Mouse (Mus musculus) E14TG2a.4 (cell line): ENCODE measurements around the gene Zfp52.

Experiments
- H3K27me3 ChIP-seq: 2 replicates; pipeline ENCODE4 v1.6.1; 2014; ENCODE audit warnings: low read length, control low read depth; ENCODE audit not compliant: insufficient read depth
- H3K36me3 ChIP-seq: 2 replicates; pipeline ENCODE4 v1.6.1; 2014; ENCODE audit warnings: low read length, control low read depth; ENCODE audit not compliant: insufficient read depth
- H3K4me1 ChIP-seq: replicated peaks from 2 replicates; pipeline ENCODE4 v1.6.1; 2014; ENCODE audit warnings: low read depth, low read length, control low read depth
- H3K4me3 ChIP-seq: replicated peaks from 2 replicates; pipeline ENCODE4 v1.5.1; 2014; ENCODE audit warnings: mild to moderate bottlenecking, low read length
- H3K9me3 ChIP-seq: 2 replicates; pipeline ENCODE4 v1.6.1; 2014; ENCODE audit warnings: low read length, control low read depth
- CTCF ChIP-seq: conservative IDR thresholded peaks from 2 replicates; pipeline ENCODE4 v1.5.1; 2014; ENCODE audit warnings: low read length
- NANOG ChIP-seq: IDR thresholded peaks from 2 replicates; pipeline ENCODE4 v1.6.1; 2014; ENCODE audit warnings: borderline replicate concordance, low read length, mixed read lengths
- POU5F1 ChIP-seq: IDR thresholded peaks from 2 replicates; pipeline ENCODE4 v1.6.1; 2014; ENCODE audit warnings: low read length, borderline replicate concordance

Gene Zfp52

GRCm38 (mm10) chr17:21535096-21536001 lies at the start of gene Zfp52:
Gene Zfp52, plus strand, starts transcription at chr17:21535539.
- peaks cover 47% of the 10 kb centered on the region for H3K4me1 ChIP-seq
- no peaks in the 10 kb centered on the region for H3K9me3 ChIP-seq
- no peak for TF ChIP-seq CTCF
- peaks cover 3% of the 10 kb centered on the region; the same call in 1 of the 2 replicates for H3K36me3 ChIP-seq
- no peaks in the 10 kb centered on the region for H3K27me3 ChIP-seq
- peak within 1 kb of the TSS; percentile 79 for H3K4me3 ChIP-seq

GRCm38 (mm10) chr17:21488760-21489499 lies 46.4 kb upstream of the Zfp52 start, which contains the start of gene Zfp53:
Gene Zfp53, plus strand, starts transcription at chr17:21488998.
- TF ChIP-seq NANOG (no peak), CTCF (no peak), POU5F1 (no peak)
- H3K27me3 ChIP-seq = no peaks in the 10 kb centered on the region
- H3K36me3 ChIP-seq = peaks cover 14% of the 10 kb centered on the region
- peaks cover 24% of the 10 kb centered on the region for H3K4me1 ChIP-seq
- no peaks in the 10 kb centered on the region for H3K9me3 ChIP-seq
- H3K4me3 ChIP-seq = peak within 1 kb of the TSS; percentile 88

DNA sequence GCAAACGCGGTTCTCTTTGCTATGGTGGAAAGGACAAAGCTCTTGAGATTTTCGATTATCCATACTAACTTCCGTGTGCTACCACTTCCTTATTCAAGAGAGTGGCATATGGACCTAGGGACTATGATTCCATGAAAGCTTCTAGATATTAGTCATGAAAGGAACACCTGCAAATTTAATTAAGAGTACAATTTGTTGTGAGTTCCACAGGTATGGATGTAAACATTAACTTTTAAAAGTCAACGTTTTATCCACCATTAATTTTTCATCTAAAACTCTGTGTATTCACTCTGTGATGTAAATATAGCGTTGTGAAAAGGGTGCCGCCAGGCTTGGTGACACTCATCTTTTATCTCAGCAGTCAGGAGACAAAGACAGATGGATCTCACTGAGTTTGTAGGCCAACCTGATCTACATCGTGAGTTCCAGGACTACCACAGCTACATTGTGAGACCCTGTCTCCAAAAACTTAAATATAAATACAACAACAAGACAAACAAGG lies 45.8 kb upstream of the Zfp52 start:
- peaks cover 14% of the 10 kb centered on the region for H3K36me3 ChIP-seq
- no peak for TF ChIP-seq NANOG
- TF ChIP-seq CTCF = no peak
- TF ChIP-seq POU5F1 = no peak
- peaks cover 24% of the 10 kb centered on the region for H3K4me1 ChIP-seq
- no peaks in the 10 kb centered on the region for H3K9me3 ChIP-seq
- H3K27me3 ChIP-seq = no peaks in the 10 kb centered on the region
- peak overlapping the region; percentile 88 for H3K4me3 ChIP-seq

DNA sequence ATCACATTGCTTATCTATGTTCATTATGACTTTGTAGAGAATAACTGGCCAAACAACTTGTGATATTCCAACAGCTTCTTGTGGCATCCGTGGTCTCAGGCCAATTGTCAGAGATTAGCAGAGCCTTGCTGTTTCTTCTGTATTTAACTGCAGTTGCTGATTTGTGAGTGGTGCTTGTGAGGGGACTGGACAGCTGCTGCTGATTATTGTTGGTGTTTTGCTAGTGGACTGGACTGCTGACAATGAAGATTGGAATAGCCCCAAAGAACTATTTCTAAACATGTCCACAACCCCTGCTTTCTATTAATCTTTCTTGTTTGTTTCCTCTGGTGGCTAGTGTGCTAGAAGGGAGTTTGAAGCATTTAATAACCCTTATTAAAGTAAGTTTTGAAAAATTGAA lies 34.0 kb upstream of the Zfp52 start:
- Histone ChIP-seq H3K4me3 (no peak overlapping the region), H3K9me3 (peaks cover 23% of the 10 kb centered on the region), H3K36me3 (peaks cover 34% of the 10 kb centered on the region), H3K4me1 (no peaks in the 10 kb centered on the region), H3K27me3 (no peaks in the 10 kb centered on the region)
- TF ChIP-seq NANOG = no peak
- TF ChIP-seq CTCF = no peak
- TF ChIP-seq POU5F1 = no peak

- Histone ChIP-seq H3K9me3 (no peaks in the 10 kb centered on the region), H3K4me3 (no peak overlapping the region), H3K27me3 (no peaks in the 10 kb centered on the region), H3K36me3 (peaks cover 43% of the 10 kb centered on the region), H3K4me1 (no peaks in the 10 kb centered on the region)
- TF ChIP-seq CTCF (peak; percentile 47), POU5F1 (no peak)
Measured at GRCm38 (mm10) chr17:21504524-21504923, 30.8 kb upstream of the Zfp52 start.

GRCm38 (mm10) chr17:21506258-21506657 lies 29.1 kb upstream of the Zfp52 start:
- peaks cover 45% of the 10 kb centered on the region for H3K36me3 ChIP-seq
- H3K4me1 ChIP-seq = no peaks in the 10 kb centered on the region
- H3K9me3 ChIP-seq = no peaks in the 10 kb centered on the region
- H3K27me3 ChIP-seq = no peaks in the 10 kb centered on the region
- TF ChIP-seq CTCF (no peak), NANOG (no peak), POU5F1 (no peak)
- H3K4me3 ChIP-seq = no peak overlapping the region

DNA sequence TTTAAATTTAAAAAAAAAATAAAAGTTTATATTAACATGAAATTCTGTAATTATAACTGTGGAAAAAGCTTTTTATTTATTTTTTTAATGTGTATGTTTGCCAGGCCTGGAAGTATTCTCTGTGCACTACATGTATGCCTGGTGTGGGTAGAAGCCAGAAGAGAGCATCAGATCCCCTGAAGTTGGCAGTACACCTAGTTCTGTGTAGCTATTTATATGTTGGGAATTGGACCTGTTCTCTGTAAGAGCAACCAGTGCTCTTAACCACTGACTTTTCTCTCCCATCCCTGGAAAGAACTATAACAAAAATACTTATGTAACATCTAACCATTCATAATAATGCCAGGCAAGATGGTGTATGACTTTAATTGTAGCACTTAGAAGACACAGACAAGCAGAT lies 25.6 kb upstream of the Zfp52 start:
- no peaks in the 10 kb centered on the region for H3K27me3 ChIP-seq
- peaks cover 59% of the 10 kb centered on the region for H3K36me3 ChIP-seq
- no peak for TF ChIP-seq CTCF
- no peak for TF ChIP-seq POU5F1
- no peak for TF ChIP-seq NANOG
- peaks cover 23% of the 10 kb centered on the region for H3K9me3 ChIP-seq
- H3K4me3 ChIP-seq = no peak overlapping the region
- H3K4me1 ChIP-seq = no peaks in the 10 kb centered on the region

DNA sequence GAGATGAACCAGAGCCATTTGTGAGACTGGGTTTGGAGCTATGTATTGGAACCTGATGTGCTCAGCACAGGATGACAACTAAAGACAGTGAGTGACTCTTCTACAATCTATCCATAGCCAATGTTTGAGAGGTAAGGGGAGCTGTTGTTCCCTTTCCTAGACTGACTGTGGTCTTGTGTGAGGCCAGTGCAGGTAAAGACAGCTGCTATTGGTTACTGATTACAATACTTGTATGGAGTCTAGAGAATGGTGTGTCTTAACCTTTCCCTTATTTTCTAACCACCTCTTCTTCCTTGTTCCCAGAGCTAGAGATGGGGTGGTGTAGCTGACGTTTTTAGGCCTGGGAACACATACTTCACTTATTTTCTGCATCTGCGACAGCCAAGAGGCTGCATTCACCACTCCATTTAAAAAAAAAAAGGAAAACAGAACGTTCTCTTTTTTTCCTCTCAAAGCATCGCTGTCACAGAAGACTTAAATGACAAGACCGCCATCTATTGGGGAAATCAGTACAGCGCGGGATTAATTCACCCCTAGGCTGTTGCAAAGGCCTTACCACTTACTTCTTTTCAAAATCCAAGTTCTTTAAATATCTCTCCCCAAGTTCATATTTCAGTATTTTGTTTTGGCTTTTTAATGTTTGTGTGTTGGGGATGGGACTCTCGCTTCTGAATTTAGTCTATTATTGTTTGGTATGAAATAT lies 19.8 kb upstream of the Zfp52 start:
- Histone ChIP-seq H3K27me3 (no peaks in the 10 kb centered on the region), H3K36me3 (peaks cover 23% of the 10 kb centered on the region), H3K4me3 (no peak overlapping the region), H3K4me1 (peaks cover 6% of the 10 kb centered on the region; the same call in 1 of the 2 replicates), H3K9me3 (peaks cover 38% of the 10 kb centered on the region)
- TF ChIP-seq CTCF = peak; percentile 53
- TF ChIP-seq POU5F1 = no peak
